Mouse (Mus musculus): Measurements from ENCODE around the gene Tssc4. TPM values are rescaled to one million over a fixed set of nuclear protein-coding genes. Genes with fewer than 3 reads are reported as not detected.

The Tssc4 gene
- polyA plus RNA-seq, 2 experiments, result 26.9 to 38.5 TPM

DNA sequence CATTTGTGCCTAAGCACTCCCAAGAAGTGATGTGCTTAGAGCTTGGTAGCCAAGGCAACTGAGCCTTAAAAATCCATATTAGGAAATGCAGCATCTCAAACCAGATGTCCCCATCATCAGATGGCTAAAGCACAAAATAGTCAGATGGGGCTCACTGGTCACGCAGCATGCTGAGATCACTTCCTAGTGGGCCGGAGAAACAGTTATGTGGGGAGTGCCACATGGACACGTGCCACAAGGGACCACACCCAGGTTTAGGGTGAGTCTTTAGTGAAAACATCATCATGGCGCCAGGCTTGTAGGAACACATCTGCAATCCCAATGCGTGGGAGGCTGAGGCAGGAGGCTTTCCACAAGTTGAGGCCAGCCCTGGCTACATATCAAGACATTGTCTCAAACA is 47.5 kb downstream of the Tssc4 start:
- H3K9ac ChIP-seq (replicated peaks), result no peak overlapping the region
- no peak for TF ChIP-seq EP300 (IDR thresholded peaks at IDR 0.05; ENCODE audit: low read depth)
- no peak for TF ChIP-seq CTCF (IDR thresholded peaks at IDR 0.05; ENCODE audit: low read depth)
- no peaks in the 10 kb centered on the region for H3K27me3 ChIP-seq (ENCODE audit: control insufficient read depth, insufficient read depth, low read length)
- ATAC-seq (ENCODE audit: insufficient read depth), result no peak
- no peak for DNase-seq (ENCODE audit: low read depth in 3 of 3, low spot score in 3 of 3)
- no peak overlapping the region for H3K4me2 ChIP-seq (ENCODE audit: low read depth)
- H3K4me1 ChIP-seq (replicated peaks; ENCODE audit: control insufficient read depth in 2 of 2, insufficient read depth in 2 of 2, low read length in 1 of 2), result peaks cover 0 to 4% of the 10 kb centered on the region in 2 experiments; a peak in 1 of 4 replicates
- 53% methylated on average over 5 of the region's 5 CpGs for WGBS (ENCODE audit: insufficient replicate concordance)
- no peak overlapping the region for H3K27ac ChIP-seq
- H3K9me3 ChIP-seq (ENCODE audit: control insufficient read depth, low read length), result no peaks in the 10 kb centered on the region
- H3K36me3 ChIP-seq (replicated peaks; ENCODE audit: control insufficient read depth, insufficient read depth, low read depth), result no peaks in the 10 kb centered on the region
- H3K4me3 ChIP-seq (ENCODE audit: insufficient read depth in 1 of 2, low read depth in 2 of 2, low read length in 2 of 2), result no peak overlapping the region

DNA sequence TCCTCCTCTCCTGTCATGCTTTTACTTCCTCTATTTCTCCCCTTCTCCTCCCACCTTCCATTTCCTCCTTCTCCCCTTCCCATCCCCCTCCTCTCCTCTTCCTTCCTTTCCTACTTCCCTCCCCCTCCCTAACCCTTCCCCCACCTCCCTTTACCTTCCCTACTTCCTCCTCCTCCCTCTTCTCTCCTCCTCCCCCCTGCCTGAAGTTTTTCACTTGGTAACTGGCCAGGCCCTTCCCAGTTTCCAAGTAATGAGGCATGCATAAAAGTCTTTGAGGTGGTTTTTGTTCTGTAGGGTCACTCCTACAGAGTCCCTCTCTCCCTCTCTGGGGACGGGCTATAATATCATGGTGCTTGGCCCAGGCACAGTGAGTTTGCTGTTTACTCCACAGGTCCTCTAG is 50.4 kb downstream of the Tssc4 start:
- TF ChIP-seq EP300 (IDR thresholded peaks at IDR 0.05; ENCODE audit: low read depth) (no peak), CTCF (IDR thresholded peaks at IDR 0.05; ENCODE audit: low read depth) (no peak)
- no peak for DNase-seq (ENCODE audit: low read depth in 3 of 3, low spot score in 3 of 3)
- no peak overlapping the region for H3K9ac ChIP-seq (replicated peaks)
- no peak for ATAC-seq (ENCODE audit: insufficient read depth)
- H3K9me3 ChIP-seq (ENCODE audit: control insufficient read depth, low read length), result no peaks in the 10 kb centered on the region
- H3K4me3 ChIP-seq (ENCODE audit: insufficient read depth in 1 of 2, low read depth in 2 of 2, low read length in 2 of 2), result no peak overlapping the region
- no peaks in the 10 kb centered on the region for H3K36me3 ChIP-seq (replicated peaks; ENCODE audit: control insufficient read depth, insufficient read depth, low read depth)
- no peak overlapping the region for H3K27ac ChIP-seq
- 12% methylated on average over 1 of the region's 1 CpGs for WGBS (ENCODE audit: insufficient replicate concordance)
- no peaks in the 10 kb centered on the region for H3K27me3 ChIP-seq (ENCODE audit: control insufficient read depth, insufficient read depth, low read length)
- no peak overlapping the region for H3K4me2 ChIP-seq (ENCODE audit: low read depth)
- peaks cover 0 to 4% of the 10 kb centered on the region in 2 experiments; a peak in 1 of 4 replicates for H3K4me1 ChIP-seq (replicated peaks; ENCODE audit: control insufficient read depth in 2 of 2, insufficient read depth in 2 of 2, low read length in 1 of 2)

DNA sequence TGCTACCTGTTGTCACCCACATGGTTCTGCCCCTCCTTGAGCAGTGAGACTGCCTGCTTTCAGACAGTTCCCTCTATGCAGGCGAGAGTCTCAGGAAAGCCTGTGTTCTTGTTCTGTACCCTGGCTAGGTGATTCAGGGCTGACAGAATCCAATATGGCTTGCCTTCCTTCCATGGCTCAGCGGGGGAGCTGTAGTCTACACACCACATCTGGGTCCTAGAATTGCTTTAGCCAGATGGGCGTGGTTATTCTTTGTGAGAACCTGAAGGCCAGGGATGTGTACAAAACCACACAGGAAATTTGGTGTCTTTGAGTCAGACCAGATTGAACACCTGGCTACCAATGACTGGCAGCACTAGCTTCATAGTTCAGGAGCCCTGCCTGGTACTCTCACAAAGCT is 50.8 kb downstream of the Tssc4 start:
- Histone ChIP-seq H3K27me3 (ENCODE audit: control insufficient read depth, insufficient read depth, low read length) (no peaks in the 10 kb centered on the region), H3K9me3 (ENCODE audit: control insufficient read depth, low read length) (no peaks in the 10 kb centered on the region), H3K4me1 (replicated peaks; ENCODE audit: control insufficient read depth in 2 of 2, insufficient read depth in 2 of 2, low read length in 1 of 2) (peaks cover 0 to 4% of the 10 kb centered on the region in 2 experiments; a peak in 1 of 4 replicates), H3K9ac (replicated peaks) (no peak overlapping the region), H3K4me3 (ENCODE audit: insufficient read depth in 1 of 2, low read depth in 2 of 2, low read length in 2 of 2) (no peak overlapping the region), H3K36me3 (replicated peaks; ENCODE audit: control insufficient read depth, insufficient read depth, low read depth) (no peaks in the 10 kb centered on the region), H3K4me2 (ENCODE audit: low read depth) (no peak overlapping the region), H3K27ac (no peak overlapping the region)
- ATAC-seq (ENCODE audit: insufficient read depth), result no peak
- no peak for TF ChIP-seq CTCF (IDR thresholded peaks at IDR 0.05; ENCODE audit: low read depth)
- TF ChIP-seq EP300 (IDR thresholded peaks at IDR 0.05; ENCODE audit: low read depth), result no peak
- WGBS (ENCODE audit: insufficient replicate concordance), result 31% methylated on average over 3 of the region's 3 CpGs
- DNase-seq (ENCODE audit: low read depth in 3 of 3, low spot score in 3 of 3), result no peak

Other genes with a start within 250 kb of the Tssc4 start
- 0.01 TPM in 1 of 2 replicates, not detected in the other for gene Th, start 138.1 kb upstream of the Tssc4 start, polyA plus RNA-seq (2012; rRNA removed)
- gene Th, start 138.1 kb upstream of the Tssc4 start, polyA plus RNA-seq (2014; fragmentation: Nextera tagmentation; extraction: Ambion mirVana), result 0.08 TPM in 1 of 2 replicates, not detected in the other
- 0.30 and 0.44 TPM in 2 replicates for gene Ascl2, start 100.0 kb upstream of the Tssc4 start, polyA plus RNA-seq (2012; rRNA removed)
- 0.19 and 0.36 TPM in 2 replicates for gene Ascl2, start 100.0 kb upstream of the Tssc4 start, polyA plus RNA-seq (2014; fragmentation: Nextera tagmentation; extraction: Ambion mirVana)
- gene Tspan32, start 64.2 kb upstream of the Tssc4 start, polyA plus RNA-seq (2012; rRNA removed), result 40.7 and 47.7 TPM in 2 replicates
- 78.4 and 87.9 TPM in 2 replicates for gene Tspan32, start 64.2 kb upstream of the Tssc4 start, polyA plus RNA-seq (2014; fragmentation: Nextera tagmentation; extraction: Ambion mirVana)
- gene Cd81, start 16.5 kb upstream of the Tssc4 start, polyA plus RNA-seq (2012; rRNA removed), result 48.0 and 56.2 TPM in 2 replicates
- gene Cd81, start 16.5 kb upstream of the Tssc4 start, polyA plus RNA-seq (2014; fragmentation: Nextera tagmentation; extraction: Ambion mirVana), result 120 and 129 TPM in 2 replicates
- gene Trpm5, start 25.4 kb downstream of the Tssc4 start, polyA plus RNA-seq (2012; rRNA removed), result 0.43 and 0.54 TPM in 2 replicates
- gene Trpm5, start 25.4 kb downstream of the Tssc4 start, polyA plus RNA-seq (2014; fragmentation: Nextera tagmentation; extraction: Ambion mirVana), result 0.34 and 0.87 TPM in 2 replicates
- 0.12 and 0.21 TPM in 2 replicates for gene Kcnq1, start 37.1 kb downstream of the Tssc4 start, polyA plus RNA-seq (2012; rRNA removed)
- gene Kcnq1, start 37.1 kb downstream of the Tssc4 start, polyA plus RNA-seq (2014; fragmentation: Nextera tagmentation; extraction: Ambion mirVana), result 0.27 and 0.41 TPM in 2 replicates